Mouse (Mus musculus) erythroblast, embryonic 14.5 days (primary cell): ENCODE data around the gene T. TPM values are rescaled to one million over a fixed set of nuclear protein-coding genes. Genes with fewer than 3 reads are reported as not detected.
"Not testable (repeated sequence)": the region's sequence is repeated elsewhere in the genome, so short reads cannot be mapped to it uniquely, and the experiment has no call there.

Experiments used
- H3K27me3 ChIP-seq: 2 replicates; pipeline ENCODE4 v1.6.1; 2012; ENCODE audit warnings: inconsistent platforms; ENCODE audit not compliant: control insufficient read depth
- H3K36me3 ChIP-seq: 2 replicates; pipeline ENCODE4 v1.6.1; 2012; ENCODE audit warnings: mild to moderate bottlenecking, inconsistent platforms; ENCODE audit not compliant: control insufficient read depth
- H3K4me1 ChIP-seq: 2 replicates; pipeline ENCODE4 v1.6.1; 2012; ENCODE audit warnings: inconsistent platforms; ENCODE audit not compliant: control insufficient read depth
- H3K4me3 ChIP-seq: replicated peaks from 2 replicates; pipeline ENCODE3; 2012; ENCODE audit warnings: moderate library complexity, mild to moderate bottlenecking, inconsistent platforms
- H3K9me3 ChIP-seq: 2 replicates; pipeline ENCODE4 v1.6.1; 2012; ENCODE audit warnings: low read length, inconsistent platforms, mixed read lengths; ENCODE audit not compliant: control insufficient read depth
- GATA1 ChIP-seq: IDR thresholded peaks from 2 replicates; pipeline ENCODE4 v1.6.1; 2012; ENCODE audit warnings: low read length, inconsistent platforms, mixed read lengths
- TAL1 ChIP-seq: IDR thresholded peaks from 3 replicates; pipeline ENCODE4 v1.6.1; 2012; ENCODE audit warnings: low read length, inconsistent platforms, mixed read lengths
- polyA plus RNA-seq: library from polyadenylated mRNA; stranded (reverse); fragments of >175 nt; gene quantifications from 2 replicates; pipeline ENCODE4 v1.2.3, GENCODE M21; 2012

Gene T
- polyA plus RNA-seq, 1 experiment, result not detected

GRCm38 (mm10) chr17:8406285-8406684 is 27.9 kb upstream of the T start:
- Histone ChIP-seq H3K36me3 (no peaks in the 10 kb centered on the region), H3K4me1 (peaks cover 6% of the 10 kb centered on the region), H3K4me3 (no peak overlapping the region), H3K27me3 (no peaks in the 10 kb centered on the region), H3K9me3 (no peaks in the 10 kb centered on the region)
- TF ChIP-seq GATA1 (no peak), TAL1 (no peak)

- not testable (repeated sequence) for H3K36me3 ChIP-seq, H3K4me1 ChIP-seq, H3K9me3 ChIP-seq, H3K4me3 ChIP-seq, H3K27me3 ChIP-seq
Measured at GRCm38 (mm10) chr17:8408002-8408401, 26.2 kb upstream of the T start.

- TF ChIP-seq TAL1 (no peak), GATA1 (no peak)
- no peak overlapping the region for H3K4me3 ChIP-seq
Measured at GRCm38 (mm10) chr17:8408589-8409295, 25.5 kb upstream of the T start.

GRCm38 (mm10) chr17:8410330-8410729 is 23.9 kb upstream of the T start:
- H3K4me3 ChIP-seq, result no peak overlapping the region
- no peak for TF ChIP-seq TAL1
- no peak for TF ChIP-seq GATA1
- H3K36me3 ChIP-seq, result no peaks in the 10 kb centered on the region
- peaks cover 6% of the 10 kb centered on the region for H3K4me1 ChIP-seq
- no peaks in the 10 kb centered on the region for H3K27me3 ChIP-seq
- H3K9me3 ChIP-seq, result no peaks in the 10 kb centered on the region

More at GRCm38 (mm10) chr17:8408589-8409295, 25.5 kb upstream of the T start:
- no peaks in the 10 kb centered on the region for H3K36me3 ChIP-seq
- H3K27me3 ChIP-seq, result no peaks in the 10 kb centered on the region
- peaks cover 6% of the 10 kb centered on the region for H3K4me1 ChIP-seq
- no peaks in the 10 kb centered on the region for H3K9me3 ChIP-seq

GRCm38 (mm10) chr17:8413656-8414055 is 20.6 kb upstream of the T start:
- Histone ChIP-seq H3K4me3 (no peak overlapping the region), H3K27me3 (no peaks in the 10 kb centered on the region), H3K4me1 (peaks cover 6% of the 10 kb centered on the region), H3K9me3 (no peaks in the 10 kb centered on the region), H3K36me3 (no peaks in the 10 kb centered on the region)
- TF ChIP-seq TAL1 (no peak), GATA1 (no peak)

- no peaks in the 10 kb centered on the region for H3K27me3 ChIP-seq
- TF ChIP-seq GATA1, result no peak
- no peak for TF ChIP-seq TAL1
- no peaks in the 10 kb centered on the region for H3K36me3 ChIP-seq
- H3K4me1 ChIP-seq, result no peaks in the 10 kb centered on the region; the same call in 1 of the 2 replicates
- H3K9me3 ChIP-seq, result no peaks in the 10 kb centered on the region
- H3K4me3 ChIP-seq, result no peak overlapping the region
Measured at GRCm38 (mm10) chr17:8415533-8415932, 18.7 kb upstream of the T start.

- Histone ChIP-seq H3K4me1 (no peaks in the 10 kb centered on the region), H3K4me3 (no peak overlapping the region), H3K9me3 (no peaks in the 10 kb centered on the region), H3K36me3 (no peaks in the 10 kb centered on the region), H3K27me3 (no peaks in the 10 kb centered on the region)
- TF ChIP-seq TAL1, result no peak
- no peak for TF ChIP-seq GATA1
Measured at GRCm38 (mm10) chr17:8416865-8417264, 17.4 kb upstream of the T start.

- Histone ChIP-seq H3K4me3 (no peak overlapping the region), H3K27me3 (no peaks in the 10 kb centered on the region; the same call in 1 of the 2 replicates), H3K4me1 (no peaks in the 10 kb centered on the region), H3K36me3 (no peaks in the 10 kb centered on the region), H3K9me3 (no peaks in the 10 kb centered on the region)
- TF ChIP-seq GATA1 (no peak), TAL1 (no peak)
Measured at GRCm38 (mm10) chr17:8420739-8421138, 13.5 kb upstream of the T start.

GRCm38 (mm10) chr17:8421517-8421916 is 12.7 kb upstream of the T start:
- TF ChIP-seq GATA1 (no peak), TAL1 (no peak)
- no peaks in the 10 kb centered on the region; the same call in 1 of the 2 replicates for H3K27me3 ChIP-seq
- H3K36me3 ChIP-seq, result no peaks in the 10 kb centered on the region

GRCm38 (mm10) chr17:8423283-8423682 is 10.9 kb upstream of the T start:
- peaks cover 5% of the 10 kb centered on the region; the same call in 1 of the 2 replicates for H3K27me3 ChIP-seq
- no peak for TF ChIP-seq TAL1
- TF ChIP-seq GATA1, result no peak
- no peak overlapping the region for H3K4me3 ChIP-seq
- no peaks in the 10 kb centered on the region for H3K4me1 ChIP-seq
- H3K36me3 ChIP-seq, result no peaks in the 10 kb centered on the region
- no peaks in the 10 kb centered on the region for H3K9me3 ChIP-seq

More at GRCm38 (mm10) chr17:8421517-8421916, 12.7 kb upstream of the T start:
- H3K4me3 ChIP-seq, result no peak overlapping the region
- H3K9me3 ChIP-seq, result no peaks in the 10 kb centered on the region
- no peaks in the 10 kb centered on the region for H3K4me1 ChIP-seq
